Comparison of ENCODE assay signal across 8 mouse cellular contexts in genomic region chr5:76139171-76139671, GRCm38 (mm10). TPM values are rescaled to one million over a fixed set of nuclear protein-coding genes. Genes with fewer than 3 reads are reported as not detected.
A peak's percentile ranks its signal among the peaks of the same experiment; 100 is the strongest.
DNase-seq lines count a peak whose midpoint lies in the region; ATAC-seq and TF ChIP-seq lines count a peak whose summit lies in the region.

No protein-coding gene starts in this region.

- peak overlapping the region; percentile 100 for H3K27ac ChIP-seq in kidney, postnatal 0 days
- no peak overlapping the region; the same call in 1 of the 2 replicates for H3K27ac ChIP-seq in heart, embryonic 12.5 days (ENCODE audit: poor library complexity, severe bottlenecking)
- peak overlapping the region; percentile 19; the same call in 1 of the 2 replicates for H3K27ac ChIP-seq in liver, embryonic 13.5 days
- H3K27ac ChIP-seq in neural tube, embryonic 15.5 days (replicated peaks) = no peak overlapping the region

- H3K9ac ChIP-seq in kidney, postnatal 0 days (ENCODE audit: low read depth, low read length) = no peak overlapping the region
- peak overlapping the region; percentile 90; the same call in 1 of the 2 replicates for H3K9ac ChIP-seq in heart, embryonic 12.5 days
- peak overlapping the region; percentile 89; the same call in 1 of the 2 replicates for H3K9ac ChIP-seq in liver, embryonic 13.5 days
- H3K9ac ChIP-seq in neural tube, embryonic 15.5 days (replicated peaks) = no peak overlapping the region

- H3K27me3 ChIP-seq in kidney, postnatal 0 days (ENCODE audit: insufficient read depth, low read length) = no peaks in the 10 kb centered on the region
- H3K27me3 ChIP-seq in heart, embryonic 12.5 days (replicated peaks) = no peaks in the 10 kb centered on the region
- H3K27me3 ChIP-seq in liver, embryonic 13.5 days = no peaks in the 10 kb centered on the region
- H3K27me3 ChIP-seq in neural tube, embryonic 15.5 days (replicated peaks) = no peaks in the 10 kb centered on the region

- DNase-seq in kidney, postnatal 0 days (ENCODE audit: low spot score) = no peak
- no peak for DNase-seq in kidney, postnatal 25 days
- DNase-seq in c-Kit-positive CD71-positive TER-119-negative erythroid progenitor cells, embryonic 14.5 days (ENCODE audit: low read depth) = peak; percentile 37
- no peak for DNase-seq in liver, embryonic 13.5 days
- DNase-seq in T-cell, adult 2 months (ENCODE audit: low spot score) = no peak
- DNase-seq in frontal cortex, postnatal 14 days (ENCODE audit: low spot score in 2 of 2) = no peak

- ATAC-seq in kidney, postnatal 0 days (replicated peaks; ENCODE audit: low FRiP score, low read depth) = no peak
- no peak for ATAC-seq in heart, embryonic 12.5 days (ENCODE audit: insufficient number of reproducible peaks, low FRiP score)
- no peak for ATAC-seq in liver, embryonic 13.5 days (ENCODE audit: low read depth)
- no peak for ATAC-seq in neural tube, embryonic 15.5 days (ENCODE audit: low FRiP score)

- WGBS in kidney, postnatal 0 days = 35% methylated on average over 7 of the region's 7 CpGs
- 27% methylated on average over 7 of the region's 7 CpGs for WGBS in heart, embryonic 12.5 days
- WGBS in liver, embryonic 13.5 days (ENCODE audit: insufficient replicate concordance) = 62% methylated on average over 7 of the region's 7 CpGs
- 37% methylated on average over 7 of the region's 7 CpGs for WGBS in neural tube, embryonic 15.5 days

- no peaks in the 10 kb centered on the region for H3K36me3 ChIP-seq in kidney, postnatal 0 days (ENCODE audit: insufficient read depth, low read length)
- H3K36me3 ChIP-seq in heart, embryonic 12.5 days = no peaks in the 10 kb centered on the region
- no peaks in the 10 kb centered on the region for H3K36me3 ChIP-seq in liver, embryonic 13.5 days
- H3K36me3 ChIP-seq in neural tube, embryonic 15.5 days = no peaks in the 10 kb centered on the region

- no peaks in the 10 kb centered on the region for H3K9me3 ChIP-seq in kidney, postnatal 0 days (replicated peaks; ENCODE audit: low read length)
- H3K9me3 ChIP-seq in heart, embryonic 12.5 days (replicated peaks) = no peaks in the 10 kb centered on the region
- no peaks in the 10 kb centered on the region for H3K9me3 ChIP-seq in liver, embryonic 13.5 days (replicated peaks)
- H3K9me3 ChIP-seq in neural tube, embryonic 15.5 days (replicated peaks) = no peaks in the 10 kb centered on the region

- H3K4me3 ChIP-seq in kidney, postnatal 0 days (replicated peaks; ENCODE audit: low read depth, low read length) = peak overlapping the region; percentile 64; the same call in 1 of the 2 replicates
- H3K4me3 ChIP-seq in heart, embryonic 12.5 days = peak overlapping the region; percentile 82
- H3K4me3 ChIP-seq in liver, embryonic 13.5 days (replicated peaks) = 0 out of 2 replicates have a peak overlapping the region, but pooled peaks have one; percentile 83
- peak overlapping the region; percentile 81; the same call in 1 of the 2 replicates for H3K4me3 ChIP-seq in neural tube, embryonic 15.5 days (replicated peaks)

- peaks cover 12% of the 10 kb centered on the region; the same call in 1 of the 2 replicates for H3K4me1 ChIP-seq in kidney, postnatal 0 days (replicated peaks; ENCODE audit: insufficient read depth, low read length)
- H3K4me1 ChIP-seq in heart, embryonic 12.5 days (replicated peaks) = peaks cover 23% of the 10 kb centered on the region
- peaks cover 42% of the 10 kb centered on the region for H3K4me1 ChIP-seq in liver, embryonic 13.5 days (replicated peaks)
- H3K4me1 ChIP-seq in neural tube, embryonic 15.5 days = peaks cover 18% of the 10 kb centered on the region

- no peak for TF ChIP-seq CTCF in kidney, postnatal 0 days (IDR thresholded peaks at IDR 0.05; ENCODE audit: low read depth)

- H3K4me2 ChIP-seq in kidney, postnatal 0 days (ENCODE audit: low read length) = peak overlapping the region; percentile 58
- peak overlapping the region; percentile 80 for H3K4me2 ChIP-seq in heart, embryonic 12.5 days
- peak overlapping the region; percentile 89 for H3K4me2 ChIP-seq in liver, embryonic 13.5 days
- H3K4me2 ChIP-seq in neural tube, embryonic 15.5 days = peak overlapping the region; percentile 73

RNA-seq across cellular contexts. Expression of gene Srd5a3, which starts 0.8 kb away (rescaled TPM):
- polyA plus RNA-seq in kidney, postnatal 0 days (2015; fragmentation: Nextera tagmentation; extraction: Ambion mirVana) = 43.3 and 43.6 TPM in 2 replicates
- polyA plus RNA-seq in heart, embryonic 12.5 days (2016; fragmentation: Nextera tagmentation; extraction: Ambion mirVana) = 27.2 and 29.1 TPM in 2 replicates
- polyA plus RNA-seq in liver, embryonic 13.5 days (2015; fragmentation: Nextera tagmentation; extraction: Ambion mirVana) = 14.4 and 15.2 TPM in 2 replicates
- polyA plus RNA-seq in neural tube, embryonic 15.5 days (2015; fragmentation: Nextera tagmentation; extraction: Ambion mirVana) = 20.2 and 24.4 TPM in 2 replicates

RNA-seq across cellular contexts. Expression of gene Tmem165, which starts 44.5 kb away (rescaled TPM):
- 110 and 127 TPM in 2 replicates for polyA plus RNA-seq in kidney, postnatal 0 days (2015; fragmentation: Nextera tagmentation; extraction: Ambion mirVana)
- polyA plus RNA-seq in heart, embryonic 12.5 days (2016; fragmentation: Nextera tagmentation; extraction: Ambion mirVana) = 109 and 112 TPM in 2 replicates
- polyA plus RNA-seq in liver, embryonic 13.5 days (2015; fragmentation: Nextera tagmentation; extraction: Ambion mirVana) = 31.5 and 31.6 TPM in 2 replicates
- 47.1 and 50.8 TPM in 2 replicates for polyA plus RNA-seq in neural tube, embryonic 15.5 days (2015; fragmentation: Nextera tagmentation; extraction: Ambion mirVana)

Comparison
In these comparisons a context has a peak if more than half of its experiments do, and no peak if none do; other contexts are left out.
1. H3K27ac ChIP-seq: peak in kidney, postnatal 0 days (single experiment) and liver, embryonic 13.5 days (single experiment); none in heart, embryonic 12.5 days (single experiment) and neural tube, embryonic 15.5 days (single experiment).
2. H3K9ac ChIP-seq: peak in heart, embryonic 12.5 days (single experiment) and liver, embryonic 13.5 days (single experiment); none in kidney, postnatal 0 days (single experiment) and neural tube, embryonic 15.5 days (single experiment).
3. Peak in every context shown above with its lines, with median percentiles within 50 percentile points of each other: H3K4me2 ChIP-seq and H3K4me3 ChIP-seq.